Mouse (Mus musculus): ENCODE data around the gene 1810010D01Rik. TPM values are rescaled to one million over a fixed set of nuclear protein-coding genes. Genes with fewer than 3 reads are reported as not detected.

1810010D01Rik gene
- total RNA-seq, 2 experiments from 2014 or later, result not detected

DNA sequence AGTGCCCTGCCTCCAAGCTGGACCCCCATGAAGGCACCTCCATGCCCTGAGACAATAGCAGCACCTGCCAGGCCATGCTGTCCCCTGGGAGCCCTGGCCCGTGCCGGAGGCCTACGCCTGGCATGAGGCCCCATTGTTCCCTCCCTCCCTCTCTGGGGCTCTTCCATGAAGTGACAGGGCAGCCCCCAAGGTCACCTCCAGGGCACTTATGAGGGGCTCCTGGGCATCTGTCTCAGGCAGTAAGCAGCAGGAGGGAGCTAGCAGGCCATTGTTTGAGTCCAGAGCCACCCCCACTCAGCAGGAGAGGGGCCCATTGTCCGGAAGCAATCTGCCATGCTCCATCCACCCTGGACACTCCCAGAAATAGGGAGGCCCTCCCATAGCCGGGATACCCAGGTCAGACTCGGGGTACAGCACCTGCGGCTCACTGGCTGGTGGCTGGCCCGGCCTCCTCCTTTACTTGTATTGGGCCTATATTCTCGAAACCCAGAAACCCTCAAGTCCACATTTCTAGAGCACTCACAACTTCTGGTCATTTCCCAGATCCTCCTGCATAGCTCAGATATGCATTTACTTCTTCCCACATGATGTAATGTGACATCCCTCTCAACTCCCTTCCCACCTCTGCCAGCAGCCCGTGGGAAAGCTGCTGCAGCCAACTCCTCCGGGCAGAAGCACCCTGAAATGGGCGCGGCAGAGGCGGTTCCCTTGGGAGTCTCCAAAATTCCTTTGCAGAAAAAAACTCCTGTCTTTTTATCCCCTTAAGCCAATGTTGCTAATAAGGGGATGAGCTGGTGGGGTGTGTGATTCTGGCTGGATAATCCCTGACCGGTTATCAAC, 30.9 kb downstream of the 1810010D01Rik start:
- no peak for DNase-seq (ENCODE audit: low spot score in 2 of 2)

DNA sequence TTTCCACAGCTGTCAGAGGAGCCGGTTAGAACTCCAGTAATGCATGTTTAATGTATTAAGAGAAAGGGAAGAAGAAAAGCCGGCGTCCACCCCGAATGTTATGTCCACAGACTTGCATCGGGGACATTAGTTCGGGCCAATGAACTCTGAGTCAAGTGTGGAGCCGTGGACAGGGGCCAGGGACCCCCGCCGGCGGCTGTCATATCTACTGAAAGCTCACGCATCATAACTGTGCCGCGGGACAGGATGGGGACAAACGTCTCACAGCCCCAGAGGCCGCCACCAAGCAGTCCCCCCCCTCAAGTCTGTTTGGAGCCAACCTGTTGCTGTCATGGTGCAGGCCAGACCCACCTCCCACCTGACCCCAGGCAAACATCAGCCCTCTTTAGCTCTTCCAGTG, 34.4 kb downstream of the 1810010D01Rik start:
- DNase-seq (ENCODE audit: low spot score in 2 of 2), result no peak

DNA sequence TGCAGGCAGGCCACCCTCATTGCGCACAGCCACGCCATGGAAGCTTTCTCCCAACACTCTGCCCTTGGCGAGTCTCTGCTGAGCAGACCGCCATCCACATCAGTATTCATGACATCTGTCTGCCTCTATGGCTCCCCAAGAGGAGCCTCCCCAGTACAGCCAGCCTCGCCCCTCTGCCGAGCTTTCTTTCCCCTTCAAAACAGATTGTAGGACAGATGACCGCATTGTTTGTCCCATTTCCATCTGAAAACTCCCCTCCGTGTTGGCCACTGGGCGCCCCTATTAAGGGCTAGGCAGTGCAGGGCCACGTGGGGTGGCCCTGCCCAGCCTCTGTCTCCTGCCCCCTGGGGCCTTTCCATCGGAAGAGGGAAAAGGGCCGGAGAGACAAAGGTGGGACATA, 34.8 kb downstream of the 1810010D01Rik start:
- DNase-seq (ENCODE audit: low spot score in 2 of 2), result no peak

DNA sequence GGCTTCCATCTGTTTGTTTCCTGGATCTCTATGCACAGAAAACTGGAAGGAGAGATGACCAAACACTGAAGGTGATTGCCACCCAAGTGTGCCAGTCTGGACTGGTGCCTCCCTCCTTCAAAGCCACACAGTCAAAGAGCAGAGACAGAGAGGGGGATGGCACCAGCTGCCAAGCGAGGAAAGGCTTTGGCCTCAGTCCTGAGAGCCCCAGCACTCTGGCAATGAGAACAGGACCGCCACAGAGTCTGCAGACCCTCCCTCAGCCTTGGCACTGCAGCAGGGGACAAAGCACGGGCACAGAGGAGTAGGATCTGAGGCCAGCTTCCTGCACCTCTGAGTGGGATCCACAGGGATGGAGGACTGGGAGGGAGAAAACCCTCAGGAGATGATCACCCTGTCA, 38.2 kb downstream of the 1810010D01Rik start:
- DNase-seq (ENCODE audit: low spot score in 2 of 2), result no peak

DNA sequence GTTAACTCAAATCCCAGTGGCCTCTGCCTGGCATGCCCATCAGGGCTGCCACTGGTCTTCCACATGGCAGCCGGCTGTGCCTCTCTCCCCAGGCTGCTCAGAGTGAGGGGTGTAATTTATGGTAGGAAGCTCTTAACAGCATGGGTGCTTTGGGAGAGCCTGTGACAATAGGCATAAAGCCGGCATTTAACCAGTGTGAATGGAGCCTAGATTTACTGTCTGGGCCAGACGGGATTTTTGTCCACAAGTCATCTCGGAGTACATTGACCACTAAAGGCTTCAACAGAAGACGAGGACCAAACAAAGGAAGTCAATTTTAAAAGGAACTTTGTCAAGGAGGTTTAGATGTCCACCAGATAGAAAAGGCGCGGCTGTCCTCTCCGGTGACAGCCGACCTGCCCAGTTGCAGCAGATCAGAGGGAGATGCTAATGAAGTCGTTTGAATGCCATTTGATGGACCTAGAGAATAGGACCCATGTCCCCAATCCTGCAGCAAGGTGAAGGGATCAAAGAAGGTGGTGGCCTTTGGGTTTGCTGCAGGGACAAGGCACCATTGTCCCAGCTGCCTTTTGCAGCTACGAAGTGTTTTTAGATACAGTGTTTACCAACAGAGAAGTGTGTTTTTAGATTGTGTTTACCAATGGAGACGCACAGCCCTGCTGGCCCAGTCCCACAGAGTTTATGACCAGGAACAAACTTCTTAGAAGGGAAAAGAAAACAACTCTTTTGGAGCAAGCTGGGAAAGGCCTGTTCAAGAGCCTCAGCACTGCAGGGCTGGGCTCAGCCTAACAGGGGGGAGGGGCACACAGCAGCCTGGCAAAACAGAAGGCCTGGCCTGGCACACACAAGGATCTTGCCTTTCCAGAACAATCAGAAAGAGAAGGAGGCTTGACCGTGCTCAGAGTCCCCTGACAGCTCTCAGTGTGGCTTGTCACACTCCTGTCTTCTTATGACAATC, 48.4 kb downstream of the 1810010D01Rik start:
- no peak for DNase-seq (ENCODE audit: low spot score in 2 of 2)

Other genes with a start within 250 kb of the 1810010D01Rik start
- gene Tpcn2, start 75.9 kb upstream of the 1810010D01Rik start, total RNA-seq (2021), result 10 to 100 TPM; 12.9 to 13.0 TPM
- gene Mrgprf, start 92.7 kb upstream of the 1810010D01Rik start, total RNA-seq (2021), result 1 to 10 TPM in 1 of 2 experiments, under 1 TPM in 1; 0.70 to 1.9 TPM
- not detected for gene Mrgprd, start 106.7 kb upstream of the 1810010D01Rik start, total RNA-seq (2021)

Measured in adrenal gland, adult 18-20 months (tissue).